Mouse (Mus musculus): ENCODE measurements around the gene Btbd35f21.
"Not testable (repeated sequence)": the region's sequence is repeated elsewhere in the genome, so short reads cannot be mapped to it uniquely, and the experiment has no call there.

GRCm38 (mm10) chrX:32725809-32726208, at the start of gene Btbd35f21:
- not testable (repeated sequence) for TF ChIP-seq CTCF, EP300 (IDR thresholded peaks at IDR 0.05)
